Mouse (Mus musculus): ENCODE data around the gene Zfp352. TPM values are rescaled to one million over a fixed set of nuclear protein-coding genes. Genes with fewer than 3 reads are reported as not detected.
"Not testable (repeated sequence)": the region's sequence is repeated elsewhere in the genome, so short reads cannot be mapped to it uniquely, and the experiment has no call there.

The Zfp352 gene
- not detected for total RNA-seq (2021)

DNA sequence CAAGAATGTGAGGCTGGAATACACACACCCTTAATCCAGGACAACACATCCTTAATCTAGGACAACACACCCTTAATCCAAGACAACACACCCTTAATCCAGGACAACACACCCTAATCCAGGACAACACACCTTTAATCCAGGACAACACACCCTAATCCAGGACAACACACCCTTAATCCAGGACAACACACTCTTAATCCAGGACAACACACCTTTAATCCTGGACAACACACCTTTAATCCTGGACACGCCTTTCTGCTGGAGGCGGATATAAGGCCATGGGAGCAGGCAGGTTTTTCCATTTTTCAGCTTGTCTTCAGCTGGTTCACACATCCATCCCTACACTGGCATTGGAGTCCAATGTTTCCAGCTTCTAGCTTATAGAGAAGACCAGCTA, at the start of gene Zfp352:
TSS of gene Zfp352 (plus strand) at position 301 of the 400 bp plus-strand sequence.
- no peak for DNase-seq (ENCODE audit: low spot score)
- intact Hi-C loops (cut with DNase I) = no loop called here

DNA sequence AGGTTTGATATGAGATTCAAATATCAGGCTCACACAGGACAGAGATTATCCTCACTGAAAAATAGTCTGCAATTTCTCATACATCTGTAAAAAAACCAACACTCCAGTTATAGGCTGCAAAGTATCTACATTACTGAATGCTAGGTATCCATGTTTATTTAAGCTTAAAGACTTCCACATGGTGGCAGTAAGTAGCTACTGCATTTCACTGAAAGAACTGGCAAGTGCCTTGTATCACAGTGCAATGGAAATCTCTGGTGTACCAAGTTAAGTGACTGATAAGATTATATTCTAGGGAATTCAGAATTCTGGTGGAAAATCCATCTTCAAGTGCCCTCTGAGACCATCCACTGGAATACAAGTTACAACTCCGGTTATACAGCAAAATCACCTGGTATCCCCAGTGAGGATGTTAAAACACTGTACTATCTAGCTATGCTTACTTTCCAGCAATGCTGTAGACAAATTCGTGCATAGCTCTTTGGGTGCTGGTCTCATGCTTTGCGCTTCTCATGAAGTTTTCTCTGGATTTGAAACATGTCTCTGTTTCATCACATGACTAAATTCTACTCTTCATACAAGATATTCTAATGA, 47.6 kb upstream of the Zfp352 start:
- intact Hi-C loops (cut with DNase I) = no loop called here
- no peak for DNase-seq (ENCODE audit: low spot score)

DNA sequence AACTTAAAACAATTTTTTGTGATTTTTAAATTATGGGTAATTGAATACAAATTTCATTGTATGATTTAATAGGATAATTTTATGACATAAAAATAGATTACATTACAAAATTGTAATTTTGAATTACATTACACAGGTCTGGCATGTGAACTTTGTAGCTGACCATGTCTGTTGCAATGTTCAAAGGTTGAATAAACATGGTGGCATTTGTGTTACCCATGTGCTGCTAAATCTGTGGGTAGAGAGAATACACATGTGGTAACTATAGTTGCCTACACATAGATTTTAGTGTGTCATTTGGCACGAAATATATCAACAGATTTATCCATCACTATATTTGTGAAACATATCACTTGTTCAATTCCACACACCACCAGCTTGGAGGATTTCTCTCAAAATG, 44.6 kb upstream of the Zfp352 start:
- intact Hi-C loops (cut with DNase I) = no loop called here
- DNase-seq (ENCODE audit: low spot score) = no peak

DNA sequence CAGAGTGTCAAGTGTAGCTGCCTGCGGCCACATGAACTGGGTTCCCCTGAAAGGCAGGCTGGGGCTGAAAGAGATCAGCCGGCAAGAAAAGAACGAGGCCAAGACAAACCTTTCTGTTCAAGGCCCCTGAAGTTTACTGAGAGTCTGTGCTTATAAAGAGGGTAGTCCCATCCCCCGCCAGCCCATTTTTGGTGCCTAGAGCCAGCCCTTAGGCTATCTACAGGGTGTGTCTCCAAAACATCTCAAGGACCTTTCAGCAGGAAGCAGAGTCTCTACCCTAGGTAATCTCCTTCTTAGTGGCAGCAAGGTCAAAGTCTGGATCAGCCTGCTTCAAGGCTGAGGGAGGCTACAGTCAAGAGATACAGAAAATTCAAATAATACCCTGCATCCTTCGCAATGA, 15.2 kb upstream of the Zfp352 start:
- intact Hi-C loops (cut with DNase I) = no loop called here

DNA sequence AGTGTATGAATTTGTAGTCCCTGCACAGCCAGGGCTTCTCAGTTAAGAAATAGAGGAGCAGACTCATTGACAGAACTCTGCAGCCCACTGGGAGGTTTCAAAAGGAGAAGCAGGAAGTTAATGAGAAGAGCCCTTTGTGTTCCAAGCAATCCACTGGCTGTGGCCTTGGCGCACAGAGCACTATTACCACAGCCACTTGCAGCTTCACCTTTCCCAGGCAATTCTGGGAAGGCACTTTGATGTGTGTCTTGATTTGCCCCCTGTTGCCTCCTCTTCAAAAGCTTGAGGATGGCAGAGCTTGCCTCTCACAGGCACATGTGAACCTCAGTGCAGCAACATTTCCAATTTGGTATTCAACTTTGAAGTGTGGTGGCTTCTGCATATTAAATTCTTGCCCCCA, 7.1 kb upstream of the Zfp352 start:
- intact Hi-C loops (cut with DNase I) = no loop called here

More for the DNA sequence above, 15.2 kb upstream of the Zfp352 start:
- DNase-seq (ENCODE audit: low spot score) = no peak

DNA sequence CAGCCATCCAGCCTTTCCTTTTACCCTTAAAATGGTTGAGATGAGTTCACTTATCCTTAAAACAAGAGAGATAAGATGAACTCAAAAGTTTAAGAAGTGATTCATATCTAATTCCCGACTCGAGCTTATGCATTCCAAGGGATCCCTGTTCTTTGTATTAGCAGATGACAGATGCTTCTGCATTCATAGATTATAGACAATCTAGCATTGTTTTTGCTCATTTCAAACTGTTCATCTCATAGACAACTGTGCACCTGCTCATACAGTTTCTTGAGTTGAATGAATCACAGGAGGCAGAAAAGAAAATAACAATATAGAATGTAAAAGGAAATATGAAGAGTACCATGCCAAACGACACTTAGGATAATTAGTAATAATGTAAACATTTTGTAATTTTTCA, 6.5 kb upstream of the Zfp352 start:
- no peak for DNase-seq (ENCODE audit: low spot score)
- intact Hi-C loops (cut with DNase I) = no loop called here

More for the DNA sequence above, 7.1 kb upstream of the Zfp352 start:
- DNase-seq (ENCODE audit: low spot score) = no peak

DNA sequence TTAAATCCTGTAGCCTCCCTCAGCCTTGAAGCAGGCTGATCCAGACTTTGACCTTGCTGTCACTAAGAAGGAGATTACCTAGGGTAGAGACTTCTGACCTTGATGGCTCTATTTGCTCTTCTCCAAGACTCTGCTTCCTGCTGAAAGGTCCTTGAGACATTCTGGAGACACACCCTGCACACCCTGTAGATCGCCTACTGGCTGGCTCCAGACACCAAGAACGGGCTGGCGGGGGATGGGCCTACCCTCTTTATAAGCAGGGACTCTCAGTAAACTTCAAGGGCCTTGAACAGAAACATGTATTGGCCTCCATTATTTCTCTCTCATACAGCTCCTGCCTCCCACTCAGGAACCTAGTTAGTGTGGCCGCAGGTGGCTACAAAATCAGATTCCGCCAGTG, 17.0 kb downstream of the Zfp352 start:
- DNase-seq (ENCODE audit: low spot score); intact Hi-C loops (cut with DNase I): not testable (repeated sequence)

DNA sequence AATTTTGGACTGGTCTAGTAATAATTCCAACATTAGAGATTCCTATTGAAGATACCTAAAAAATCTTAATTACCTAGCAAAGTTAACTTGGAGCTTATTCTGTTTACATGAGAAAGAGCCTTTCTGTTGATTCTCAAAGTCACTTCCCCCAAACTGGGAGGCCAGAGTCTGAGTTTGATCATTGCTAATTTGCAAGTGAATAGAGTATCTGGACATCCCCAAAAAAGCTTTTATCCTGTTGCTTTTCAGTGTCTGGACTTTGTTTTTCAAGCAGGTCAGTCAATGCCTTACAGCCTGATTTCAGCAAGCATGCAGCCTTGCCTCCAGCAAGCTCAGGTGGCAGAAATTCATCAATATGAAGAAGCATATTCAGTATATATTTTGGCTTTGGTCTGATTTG, 51.2 kb downstream of the Zfp352 start:
- DNase-seq (ENCODE audit: low spot score) = no peak
- intact Hi-C loops (cut with DNase I) = no loop called here

Data from heart, postnatal 25 days (tissue).